In the genomic region with DNA sequence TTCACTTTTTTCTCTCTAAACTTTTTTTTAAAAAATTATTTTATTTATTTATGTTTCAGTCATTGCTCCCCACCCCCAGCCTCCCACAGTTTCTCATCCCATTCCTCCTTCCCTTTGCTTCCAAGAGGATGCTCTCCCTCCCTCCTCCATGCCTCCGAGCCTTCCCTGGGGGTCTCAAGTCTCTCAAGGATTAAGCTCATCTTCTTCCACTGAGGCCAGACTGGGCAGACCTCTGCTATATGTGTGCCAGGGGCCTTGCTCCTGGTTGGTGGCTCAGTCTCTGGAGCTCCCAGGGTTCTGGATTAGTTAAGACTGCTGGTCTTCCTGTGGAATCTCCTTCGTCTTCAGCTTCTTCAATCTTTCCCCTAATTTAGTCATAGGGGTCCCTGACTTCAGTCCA, we compare ENCODE assay signal across 14 mouse cellular contexts.
"Had no signal": no experiment of that assay in that cellular context is flagged by ENCODE, and none has a peak within 500 bp of the region (broad histone marks: within the 10 kb centered on the region; RNA-seq: fewer than 3 reads in every experiment).

No protein-coding gene starts in this region.

- H3K36me3 ChIP-seq: limb, embryonic 15.5 days had no signal

- H3K4me2 ChIP-seq: limb, embryonic 15.5 days; liver, embryonic 11.5 days; lung, embryonic 14.5 days had no signal

- H3K27ac ChIP-seq: layer of hippocampus, adult 2 months; limb, embryonic 15.5 days; liver, embryonic 14.5 days; macrophage had no signal

- H3K9me3 ChIP-seq: limb, embryonic 15.5 days had no signal

- ATAC-seq: liver, postnatal 0 days; lung, postnatal 0 days had no signal

- H3K4me3 ChIP-seq: layer of hippocampus, adult 2 months; limb, embryonic 15.5 days had no signal

- H3K9ac ChIP-seq: limb, embryonic 15.5 days; liver, embryonic 14.5 days; liver, postnatal 0 days; lung, embryonic 14.5 days had no signal

- H3K27me3 ChIP-seq: limb, embryonic 15.5 days had no signal

- DNase-seq: kidney, adult 11 months; kidney, adult 8-10 months; kidney, postnatal 14 days; layer of hippocampus, adult 9-11 months; liver, postnatal 0 days; thymus, adult 18-20 months; thymus, postnatal 36 days had no signal
